ENCODE assay signal across 20 mouse cellular contexts in genomic region chr13:83650807-83651206, GRCm38 (mm10).
"Had no signal": no experiment of that assay in that cellular context is flagged by ENCODE, and none has a peak within 500 bp of the region (broad histone marks: within the 10 kb centered on the region; RNA-seq: fewer than 3 reads in every experiment).

No protein-coding gene starts in this region.

- H3K9ac ChIP-seq: liver, embryonic 15.5 days; liver, postnatal 0 days; lung, embryonic 15.5 days; midbrain, embryonic 12.5 days; midbrain, embryonic 15.5 days; neural tube, embryonic 13.5 days; neural tube, embryonic 15.5 days had no signal

- H3K27me3 ChIP-seq: liver, embryonic 15.5 days; lung, embryonic 15.5 days; megakaryocyte, embryonic 14.5 days; midbrain, embryonic 15.5 days; neural tube, embryonic 13.5 days; neural tube, embryonic 15.5 days had no signal

- H3K9me3 ChIP-seq: liver, embryonic 15.5 days; lung, embryonic 15.5 days; megakaryocyte, embryonic 14.5 days; midbrain, embryonic 12.5 days; midbrain, embryonic 15.5 days; neural tube, embryonic 13.5 days; neural tube, embryonic 15.5 days had no signal

- H3K36me3 ChIP-seq: liver, embryonic 15.5 days; lung, embryonic 15.5 days; midbrain, embryonic 12.5 days; midbrain, embryonic 15.5 days; neural tube, embryonic 13.5 days; neural tube, embryonic 15.5 days had no signal

- H3K4me3 ChIP-seq: liver, embryonic 15.5 days; lung, embryonic 15.5 days; midbrain, embryonic 12.5 days; midbrain, embryonic 15.5 days; neural tube, embryonic 13.5 days; neural tube, embryonic 15.5 days had no signal

- DNase-seq: liver, postnatal 0 days; lung, adult 2 months; lung, postnatal 14 days; lung, postnatal 36 days; retina, postnatal 1 day; right cerebral cortex, adult 18-20 months; right cerebral cortex, postnatal 25 days; right cerebral cortex, postnatal 4 days; spleen, adult 18-20 months; thymus, adult 18-20 months; thymus, postnatal 14 days; thymus, postnatal 36 days had no signal

- H3K4me2 ChIP-seq: lung, embryonic 15.5 days; midbrain, embryonic 12.5 days; midbrain, embryonic 15.5 days; neural tube, embryonic 13.5 days; neural tube, embryonic 15.5 days had no signal

- ATAC-seq: lung, postnatal 0 days; midbrain, embryonic 15.5 days had no signal

- H3K27ac ChIP-seq: liver, embryonic 15.5 days; lung, embryonic 15.5 days; midbrain, embryonic 12.5 days; midbrain, embryonic 15.5 days; neural tube, embryonic 13.5 days; neural tube, embryonic 15.5 days had no signal
